Mouse (Mus musculus) yolk sac, embryonic 10.5 days (tissue): ENCODE results near the gene Rasip1.

Experiments used
- DNase-seq: peaks from one replicate; pipeline ENCODE4 v3.0.0-alpha.2; 2017; ENCODE audit warnings: low spot score

Rasip1 gene

DNA sequence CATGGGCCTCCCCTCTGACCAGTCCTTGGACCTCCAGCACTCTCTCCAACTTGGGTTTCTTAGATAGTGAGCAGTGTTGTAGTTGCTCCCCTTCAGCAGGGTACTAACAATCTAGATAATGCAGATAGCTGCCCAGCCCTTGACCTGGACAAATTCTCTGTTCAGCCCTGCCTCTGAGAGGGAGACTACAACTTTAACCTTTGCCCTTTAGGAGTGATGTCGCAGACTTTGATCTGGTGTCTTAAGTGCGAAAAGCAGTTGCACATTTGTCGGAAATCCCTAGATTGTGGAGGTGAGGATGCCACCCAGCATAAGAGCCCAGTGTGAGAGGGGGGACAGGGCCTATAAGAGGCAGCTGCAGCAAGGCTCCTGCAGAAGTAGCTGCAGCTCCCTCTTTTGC is 2.6 kb upstream of the Rasip1 start:
- DNase-seq = peak; percentile 56

DNA sequence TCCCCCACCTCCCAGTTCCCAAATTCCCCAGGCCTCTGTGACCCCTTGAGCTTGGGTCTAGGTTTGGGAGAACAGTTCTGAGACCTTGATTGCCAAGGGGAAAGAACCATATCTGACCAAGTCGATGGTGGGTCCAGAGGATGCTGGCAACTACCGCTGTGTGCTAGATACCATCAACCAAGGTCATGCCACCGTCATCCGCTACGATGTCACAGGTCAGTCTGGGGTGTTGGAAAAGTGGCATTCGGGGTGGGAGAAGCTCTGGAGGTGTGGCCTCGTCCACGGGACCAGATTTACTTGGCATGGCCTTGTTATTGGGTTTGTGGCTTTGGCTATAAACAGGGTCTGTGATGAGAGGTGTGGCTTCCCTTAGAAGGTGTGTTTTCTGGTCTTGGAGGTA is 1.8 kb upstream of the Rasip1 start:
- DNase-seq = no peak

DNA sequence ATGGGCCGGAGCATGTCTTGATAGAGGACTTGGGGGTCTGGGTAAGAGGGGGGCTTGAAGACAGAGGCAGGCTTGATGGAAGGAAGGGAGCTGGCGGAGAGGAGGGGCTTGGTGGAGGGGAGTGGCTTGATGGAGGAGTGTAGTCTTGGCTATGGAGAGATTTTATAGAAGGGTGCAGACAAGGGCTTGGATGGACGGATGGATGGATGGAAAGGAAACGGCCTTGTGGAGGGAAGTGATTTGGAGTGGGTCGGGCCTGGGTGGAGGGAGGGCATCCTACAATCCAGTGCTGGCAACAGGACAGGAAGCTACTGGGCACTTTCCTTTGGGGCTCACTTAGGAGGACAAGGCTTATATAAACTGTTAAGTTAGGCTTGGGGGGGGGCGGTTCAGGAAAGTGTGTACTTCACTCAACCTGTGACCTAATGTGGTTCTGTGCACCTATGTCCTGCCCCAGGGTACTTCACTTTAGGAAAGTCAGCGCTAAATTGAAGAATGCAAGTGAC is 664 bp upstream of the Rasip1 start:
- DNase-seq = no peak

DNA sequence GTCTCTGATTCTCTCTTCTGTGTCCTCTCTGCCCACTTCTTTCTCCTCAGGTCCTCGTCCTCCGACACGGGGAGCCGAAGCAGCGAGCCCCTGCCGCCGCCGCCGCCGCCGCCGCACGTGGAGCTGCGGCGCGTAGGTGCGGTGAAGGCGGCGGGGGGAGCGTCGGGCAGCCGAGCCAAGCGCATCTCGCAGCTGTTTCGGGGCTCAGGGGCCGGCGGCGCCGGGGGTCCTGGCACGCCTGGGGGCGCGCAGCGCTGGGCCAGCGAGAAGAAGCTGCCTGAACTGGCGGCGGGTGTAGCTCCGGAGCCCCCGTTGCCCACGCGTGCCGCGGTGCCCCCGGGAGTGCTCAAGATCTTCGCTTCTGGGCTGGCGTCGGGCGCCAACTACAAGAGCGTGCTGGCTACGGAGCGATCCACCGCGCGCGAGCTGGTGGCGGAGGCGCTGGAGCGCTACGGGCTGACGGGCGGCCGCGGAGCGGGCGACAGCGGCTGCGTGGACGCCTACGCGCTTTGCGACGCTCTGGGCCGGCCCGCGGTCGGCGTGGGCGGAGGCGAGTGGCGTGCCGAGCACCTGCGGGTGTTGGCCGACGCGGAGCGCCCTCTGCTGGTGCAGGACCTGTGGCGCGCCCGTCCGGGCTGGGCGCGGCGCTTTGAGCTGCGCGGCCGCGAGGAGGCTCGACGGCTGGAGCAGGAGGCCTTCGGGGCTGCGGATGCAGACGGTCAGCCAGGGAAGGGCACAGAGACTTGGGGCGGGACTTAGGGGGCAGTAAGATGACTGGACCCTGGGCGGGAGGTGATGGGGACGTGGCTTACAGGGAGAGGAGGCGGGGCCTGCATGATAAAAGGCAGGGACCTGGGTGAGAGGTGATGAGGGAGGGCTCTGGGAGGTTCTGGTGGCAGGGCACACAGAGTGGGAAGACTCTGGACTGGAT is 1.3 kb downstream of the Rasip1 start:
- peak; percentile 74 for DNase-seq

DNA sequence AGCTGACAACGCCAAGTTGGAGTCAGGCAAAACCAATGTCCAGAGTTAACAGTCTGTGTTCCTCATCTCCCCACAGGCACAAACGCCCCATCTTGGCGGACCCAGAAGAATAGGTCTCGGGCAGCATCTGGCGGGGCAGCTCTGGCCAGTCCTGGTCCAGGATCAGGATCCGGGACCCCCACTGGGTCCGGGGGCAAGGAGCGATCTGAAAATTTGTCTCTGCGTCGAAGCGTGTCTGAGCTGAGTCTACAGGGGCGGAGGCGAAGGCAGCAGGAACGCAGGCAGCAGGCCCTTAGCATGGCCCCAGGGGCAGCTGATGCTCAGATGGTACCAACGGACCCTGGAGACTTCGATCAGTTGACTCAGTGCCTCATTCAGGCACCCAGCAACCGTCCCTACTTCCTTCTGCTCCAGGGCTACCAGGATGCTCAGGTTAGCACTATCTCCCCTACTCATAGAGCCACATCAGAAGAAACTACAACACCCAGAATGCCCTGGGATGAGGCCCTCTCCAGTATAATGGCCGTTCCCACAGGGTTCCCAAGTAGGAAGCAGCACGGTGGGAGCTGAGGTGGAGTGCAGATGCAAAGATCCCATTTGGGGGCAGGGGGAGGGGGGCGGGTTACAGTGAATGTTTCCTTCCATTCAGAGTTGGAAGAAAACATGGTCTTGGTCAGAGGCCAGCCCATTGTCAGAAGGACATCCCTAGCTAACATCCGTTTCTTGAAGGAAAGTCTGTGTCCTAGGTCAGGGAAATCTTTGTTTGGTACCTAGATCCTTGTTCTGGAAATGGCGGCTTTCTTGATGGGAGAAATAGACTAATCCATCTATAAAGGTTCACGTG is 3.0 kb downstream of the Rasip1 start:
- DNase-seq = no peak

DNA sequence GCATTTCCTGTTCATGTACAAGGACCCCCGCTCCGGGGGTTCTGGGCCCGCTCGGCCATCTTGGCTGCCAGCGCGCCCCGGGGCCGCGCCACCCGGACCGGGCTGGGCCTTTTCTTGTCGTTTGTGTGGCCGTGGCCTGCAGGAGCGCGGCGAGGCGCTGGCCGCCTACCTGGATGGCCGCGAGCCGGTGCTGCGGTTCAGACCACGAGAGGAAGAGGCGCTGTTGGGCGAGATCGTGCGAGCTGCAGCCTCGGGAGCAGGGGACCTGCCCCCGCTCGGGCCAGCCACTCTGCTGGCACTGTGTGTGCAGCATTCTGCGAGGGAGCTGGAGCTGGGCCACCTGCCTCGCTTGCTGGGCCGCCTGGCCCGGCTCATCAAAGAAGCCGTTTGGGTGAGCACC is 5.2 kb downstream of the Rasip1 start:
- DNase-seq = no peak

DNA sequence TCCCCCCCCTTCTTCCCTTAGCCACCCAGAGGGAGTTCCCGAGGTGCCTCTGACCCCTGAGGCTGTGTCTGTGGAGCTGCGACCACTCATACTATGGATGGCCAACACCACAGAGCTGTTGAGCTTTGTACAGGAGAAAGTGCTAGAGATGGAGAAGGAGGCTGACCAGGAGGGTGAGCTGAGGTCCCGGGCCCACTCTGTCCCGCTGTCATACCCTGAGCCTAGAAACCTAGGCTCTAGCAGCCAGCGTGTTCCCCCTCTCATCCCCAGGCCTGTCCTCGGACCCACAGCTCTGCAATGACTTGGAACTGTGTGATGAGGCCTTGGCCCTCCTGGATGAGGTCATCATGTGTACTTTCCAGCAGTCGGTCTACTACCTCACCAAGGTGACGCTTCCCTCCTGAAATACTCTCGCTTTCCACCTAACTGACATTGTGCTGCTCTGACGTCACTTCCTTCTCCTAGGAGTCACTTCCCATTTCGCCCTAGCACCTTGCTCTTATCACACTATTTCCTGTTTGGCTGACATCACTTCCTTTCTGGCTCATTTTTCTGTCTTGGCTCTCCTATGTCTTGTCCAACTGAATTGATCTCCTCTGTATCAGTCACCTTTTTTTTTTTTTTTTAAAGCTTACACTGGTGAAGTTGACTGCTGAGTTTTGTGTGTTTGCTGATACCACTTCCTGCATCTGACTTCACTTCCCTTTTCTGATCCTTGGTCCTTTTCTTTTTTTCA is 7.8 kb downstream of the Rasip1 start:
- no peak for DNase-seq

DNA sequence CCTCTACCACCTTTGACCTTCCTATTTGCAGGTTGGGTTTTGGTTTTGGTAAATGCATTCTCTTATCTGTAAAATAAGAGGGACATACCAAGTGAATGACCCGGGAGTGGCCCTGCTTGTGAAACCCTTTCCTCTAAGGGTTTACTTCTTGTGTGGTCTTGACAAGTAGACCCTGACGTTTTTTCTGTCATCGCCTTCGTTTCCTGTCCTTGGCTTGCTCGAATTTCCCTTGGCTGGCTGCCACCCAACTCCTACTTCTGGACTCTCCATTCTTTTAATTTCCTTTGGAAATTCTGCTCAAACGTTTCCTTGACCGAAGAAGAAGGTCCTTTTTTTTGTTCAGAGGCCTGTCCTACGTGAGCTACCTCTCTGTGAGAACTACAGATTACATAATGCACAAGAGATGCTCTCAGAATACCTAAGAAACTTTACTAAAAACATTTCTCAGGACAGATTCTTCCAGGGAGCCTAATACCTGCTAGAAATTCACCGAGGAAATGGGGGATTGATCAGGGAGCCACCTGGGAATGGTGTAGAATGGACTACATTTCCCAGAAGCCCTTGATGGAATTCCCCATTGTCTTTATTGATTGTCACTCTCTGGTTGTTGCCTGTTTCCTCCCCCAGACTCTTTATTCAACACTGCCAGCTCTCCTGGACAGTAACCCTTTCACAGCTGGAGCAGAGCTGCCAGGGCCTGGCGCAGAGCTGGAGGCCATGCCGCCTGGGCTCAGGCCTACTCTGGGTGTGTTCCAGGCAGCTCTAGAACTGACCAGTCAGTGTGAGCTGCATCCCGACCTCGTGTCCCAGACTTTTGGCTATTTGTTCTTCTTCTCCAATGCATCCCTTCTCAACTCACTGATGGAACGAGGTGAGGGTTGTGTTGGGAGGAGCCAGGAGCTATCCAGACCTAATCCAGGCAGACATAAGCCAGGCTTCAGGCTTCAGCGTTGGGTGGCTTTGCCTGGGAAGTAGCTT is 8.7 kb downstream of the Rasip1 start:
- no peak for DNase-seq

DNA sequence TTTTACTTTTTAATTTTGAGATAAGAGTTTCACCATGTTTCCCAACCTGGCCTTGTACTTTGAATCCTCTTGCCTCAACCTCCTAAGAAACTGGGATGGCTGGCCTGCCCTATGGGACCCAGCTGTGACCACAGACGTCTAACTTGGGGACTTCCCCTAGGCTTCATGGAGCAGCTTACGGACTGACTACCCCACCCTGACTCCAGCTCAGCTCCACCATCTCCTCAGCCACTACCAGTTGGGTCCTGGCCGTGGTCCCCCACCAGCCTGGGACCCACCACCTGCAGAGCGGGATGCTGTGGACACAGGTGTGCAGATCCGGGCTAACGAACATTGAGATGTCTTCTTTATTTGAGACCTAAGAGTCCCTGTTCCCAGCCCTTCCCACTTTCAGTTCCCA is 10.4 kb downstream of the Rasip1 start:
- DNase-seq = no peak

DNA sequence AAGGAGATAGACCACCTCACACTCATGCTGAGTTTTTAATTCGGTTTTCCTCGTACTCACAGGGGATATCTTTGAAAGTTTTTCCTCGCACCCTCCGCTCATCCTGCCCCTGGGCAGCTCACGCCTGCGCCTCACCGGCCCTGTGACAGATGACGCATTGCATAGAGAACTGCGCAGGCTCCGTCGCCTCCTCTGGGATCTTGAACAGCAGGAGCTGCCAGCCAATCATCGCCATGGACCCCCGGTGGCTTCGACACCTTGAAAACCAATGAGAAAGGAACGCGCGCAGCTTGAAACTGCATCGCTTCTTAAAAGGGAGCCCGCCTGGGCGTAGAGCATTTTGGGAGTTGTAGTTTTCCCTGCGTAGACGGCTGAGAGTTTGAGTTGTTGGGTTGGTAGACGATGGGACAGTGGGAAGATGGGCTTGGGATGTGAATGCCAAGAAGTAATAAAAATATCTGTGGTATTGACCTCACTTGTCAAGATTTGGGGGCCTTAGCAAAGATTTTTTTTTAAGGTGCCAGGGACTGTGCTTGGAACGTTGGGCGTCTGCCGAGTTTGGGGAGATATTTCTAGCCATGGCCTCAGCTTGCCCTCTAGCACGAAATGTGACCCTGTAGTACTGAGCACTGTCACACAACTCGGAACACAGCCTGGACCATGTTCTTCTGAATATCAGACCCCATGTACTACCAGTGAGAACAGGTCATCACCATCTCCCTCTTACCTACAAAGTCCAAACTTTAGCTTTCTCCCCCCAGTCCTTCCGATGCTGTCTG is 11.5 kb downstream of the Rasip1 start:
- peak; percentile 93 for DNase-seq

DNA sequence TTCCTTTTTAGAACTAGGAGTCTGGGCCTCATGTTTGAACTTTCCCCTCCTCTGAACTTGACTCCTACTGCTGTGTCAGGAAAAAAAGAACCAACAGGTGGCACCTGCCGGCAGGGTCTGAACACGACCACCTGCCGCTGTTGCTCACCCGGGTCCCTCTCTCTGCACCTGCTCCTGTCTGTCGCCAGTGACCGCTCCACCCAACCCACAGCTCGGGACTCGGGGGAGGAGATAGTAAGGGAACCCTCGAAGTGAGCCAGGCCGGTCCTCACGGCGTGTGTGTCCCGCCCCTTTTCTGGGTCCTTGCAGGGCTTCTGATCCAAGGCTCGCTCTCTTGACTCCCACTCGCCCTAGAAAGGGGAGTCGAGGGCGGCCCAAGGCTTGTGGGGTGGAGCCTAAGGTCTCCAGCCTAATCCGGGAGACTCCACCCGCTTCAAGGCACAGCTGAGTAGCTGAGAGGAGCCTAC is 12.3 kb downstream of the Rasip1 start, which contains the start of gene Mamstr:
TSS of gene Mamstr (plus strand) at position 417 of the 467 bp plus-strand sequence.
- DNase-seq = no peak

DNA sequence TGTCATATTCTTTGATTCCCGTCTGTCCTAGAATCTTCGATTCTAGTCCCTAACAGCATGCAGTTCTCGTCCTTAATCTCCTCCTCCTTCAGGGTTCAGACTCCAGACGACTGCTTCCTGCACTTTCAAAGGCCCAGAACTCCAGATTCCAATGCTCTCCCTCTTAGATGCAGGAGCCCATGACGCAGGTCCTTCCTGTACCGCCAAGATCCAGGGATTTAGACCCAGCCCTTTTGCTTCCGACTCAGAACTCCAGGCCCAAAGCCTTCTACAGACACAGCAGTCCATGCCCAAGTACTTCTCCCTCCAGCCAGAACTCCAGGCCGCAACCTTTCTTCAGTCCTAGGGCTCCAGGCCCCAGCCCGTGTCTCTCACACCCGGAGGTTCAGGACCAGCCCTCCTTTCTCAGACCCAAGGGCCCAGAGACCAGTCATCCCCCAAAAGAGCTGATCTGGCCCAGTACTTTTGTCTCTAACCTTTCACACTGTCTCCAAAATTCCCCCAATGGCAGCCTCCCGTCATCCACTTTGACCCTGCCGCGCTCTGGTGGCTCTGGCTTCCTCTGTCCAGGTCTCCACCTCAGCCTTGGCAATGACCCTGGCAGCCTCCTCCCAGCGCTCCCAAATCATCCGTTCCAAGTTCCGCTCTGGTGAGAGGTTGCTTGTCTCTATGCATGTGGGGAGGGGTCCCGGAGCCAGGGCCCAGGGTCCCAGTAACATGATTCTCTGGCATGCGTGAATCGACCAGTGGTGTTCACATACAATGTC is 13.1 kb downstream of the Rasip1 start:
- no peak for DNase-seq

DNA sequence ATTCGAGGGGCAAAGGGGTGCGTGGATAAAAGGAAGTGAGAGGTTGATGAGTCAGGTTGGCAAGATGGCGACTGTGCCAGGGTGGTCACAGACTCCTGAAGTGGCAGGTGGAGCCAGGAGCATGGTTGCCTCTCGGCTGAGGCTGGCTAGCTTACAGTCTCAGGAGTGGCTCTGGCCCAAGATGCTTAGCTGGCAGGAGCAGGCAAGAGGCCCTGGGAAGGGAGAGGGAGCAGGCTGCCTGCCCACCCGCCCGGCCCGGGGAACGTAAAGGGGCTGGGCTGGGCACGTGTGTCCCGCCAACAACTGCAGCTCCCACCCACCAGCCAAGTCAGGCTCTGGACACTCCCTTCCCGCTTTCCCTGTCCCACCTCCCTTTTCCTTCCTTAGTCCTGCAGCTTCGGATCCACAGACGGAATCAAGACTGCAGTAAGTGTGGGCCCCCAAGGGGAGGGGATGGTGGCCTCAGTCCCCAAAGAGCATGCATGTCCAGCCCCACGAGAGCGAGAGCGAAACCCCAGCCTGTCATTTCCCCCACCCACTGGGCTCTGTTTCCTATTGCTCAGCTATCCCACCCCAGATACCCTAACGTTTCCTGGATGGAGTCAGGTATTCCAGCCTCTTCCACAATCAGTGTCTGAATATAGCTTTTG is 14.2 kb downstream of the Rasip1 start:
- DNase-seq = no peak

DNA sequence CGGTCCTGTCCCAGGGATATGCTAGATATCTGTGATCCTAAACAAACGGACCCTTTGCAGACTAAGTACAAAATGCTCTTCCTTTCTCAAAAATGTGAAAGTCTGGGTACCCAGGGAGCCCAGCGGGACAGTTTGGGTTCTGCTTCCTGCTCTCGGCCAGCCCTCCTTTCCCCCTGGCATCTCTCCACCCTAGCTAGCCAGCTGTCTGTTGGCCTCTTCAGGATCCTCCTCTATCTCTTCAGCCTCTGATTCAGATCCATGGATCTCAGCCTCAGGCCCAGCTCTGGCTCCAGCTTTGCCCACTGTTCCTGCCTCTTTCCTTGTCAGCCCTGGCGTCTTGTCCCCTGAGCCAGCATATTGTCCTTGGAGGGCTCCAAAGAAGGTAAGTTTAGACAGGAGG is 14.8 kb downstream of the Rasip1 start:
- no peak for DNase-seq

DNA sequence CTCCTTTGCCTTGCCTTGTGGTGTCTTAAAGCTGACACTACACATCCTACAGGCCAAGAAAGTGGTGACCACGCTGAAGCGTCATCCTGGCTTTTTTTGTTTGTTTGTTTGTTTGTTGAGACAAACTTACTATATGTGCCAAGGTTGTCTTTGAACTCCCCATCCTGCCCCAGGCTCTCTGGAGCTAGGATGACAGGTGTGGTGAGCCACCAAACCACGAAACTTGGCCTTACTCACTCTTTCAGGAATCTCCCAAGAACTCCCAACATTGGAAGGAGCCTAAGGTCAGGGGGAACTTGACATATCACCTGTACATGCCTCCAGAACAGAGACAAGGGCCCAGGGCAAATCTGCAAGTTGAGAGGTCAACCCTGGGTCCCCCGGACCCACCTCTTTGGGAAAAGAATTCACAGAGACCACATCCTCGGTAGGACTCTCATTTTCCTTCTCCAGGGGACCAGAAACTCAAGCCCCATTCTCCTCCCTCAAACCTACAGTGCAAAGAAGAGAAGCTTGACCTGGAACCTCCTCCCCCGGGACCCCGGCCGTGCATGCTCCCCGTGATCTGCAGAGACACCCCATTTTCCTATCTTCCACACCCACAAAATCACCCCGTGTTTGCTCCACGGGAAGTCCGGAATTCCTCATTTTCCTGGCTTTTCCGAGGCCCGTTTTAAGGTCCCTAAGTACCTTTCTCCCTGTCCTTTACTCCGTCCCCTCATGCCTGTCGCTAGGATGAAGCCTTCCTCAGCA is 15.4 kb downstream of the Rasip1 start:
- DNase-seq = no peak

DNA sequence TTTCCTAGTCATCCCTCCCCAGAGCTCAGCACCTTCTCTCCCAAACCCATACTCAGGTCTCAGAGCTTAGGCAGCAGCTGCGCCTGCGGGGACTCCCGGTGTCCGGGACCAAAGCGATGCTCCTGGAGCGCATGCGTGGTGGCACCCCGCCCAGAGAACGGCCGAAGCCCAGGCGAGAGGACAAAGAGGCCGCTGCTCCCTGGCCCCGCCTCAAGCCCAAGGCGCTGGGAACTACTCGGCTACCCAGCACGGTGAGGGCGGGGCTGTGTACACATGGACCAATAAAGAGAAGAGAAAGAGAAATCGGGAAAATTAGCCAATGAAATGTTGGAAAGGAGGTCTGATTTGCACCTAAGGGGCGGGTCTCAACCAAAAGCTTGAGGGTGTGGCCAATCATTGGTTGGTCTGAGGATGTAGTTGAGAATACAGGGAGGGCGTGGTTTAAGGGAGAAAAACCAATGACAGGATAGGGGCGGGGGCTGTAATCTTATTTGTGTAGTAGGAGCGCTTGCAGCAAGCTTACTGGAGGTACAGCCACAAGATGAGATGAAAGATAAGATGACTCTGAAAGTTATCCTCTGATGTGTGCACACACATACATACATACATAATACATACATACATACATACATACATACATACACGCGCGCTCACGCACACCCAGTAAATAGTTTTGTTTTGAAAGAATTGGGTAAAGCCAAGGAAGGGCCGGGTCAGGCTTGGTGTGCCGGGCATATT is 16.3 kb downstream of the Rasip1 start:
- DNase-seq = peak; percentile 96

DNA sequence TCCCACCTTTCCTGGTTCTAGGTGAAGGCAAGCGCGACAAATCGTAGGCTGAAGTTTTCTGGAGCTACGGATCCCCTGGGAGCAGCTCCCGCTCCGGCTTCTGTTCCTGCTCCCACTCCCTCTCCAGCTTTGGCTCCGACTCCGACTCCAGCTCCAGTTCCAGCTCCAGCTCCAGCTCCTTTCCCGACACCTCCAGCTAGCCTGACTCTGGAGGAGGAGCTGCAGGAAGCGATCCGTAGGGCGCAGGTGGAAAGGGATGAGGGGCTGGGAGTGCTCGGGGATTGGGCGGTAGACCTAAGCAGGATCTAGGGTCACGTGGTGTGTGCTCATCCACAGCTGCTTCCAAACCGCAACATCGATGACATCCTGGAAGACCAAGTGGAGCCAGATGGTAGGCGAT is 16.9 kb downstream of the Rasip1 start:
- DNase-seq = peak; percentile 48
